Comparison of ENCODE assay signal across 8 mouse cellular contexts in genomic region chr2:105126691-105127530, GRCm38 (mm10). TPM values are rescaled to one million over a fixed set of nuclear protein-coding genes. Genes with fewer than 3 reads are reported as not detected.
DNase-seq lines count a peak whose midpoint lies in the region; ATAC-seq and TF ChIP-seq lines count a peak whose summit lies in the region.

No protein-coding gene starts in this region.

- peak overlapping the region; percentile 50 for H3K27ac ChIP-seq in spleen, adult 2 months (ENCODE audit: insufficient read depth, low read length)
- H3K27ac ChIP-seq in limb, embryonic 12.5 days = no peak overlapping the region
- H3K27ac ChIP-seq in stomach, embryonic 15.5 days = peak overlapping the region; percentile 45; the same call in 1 of the 2 replicates

- H3K9me3 ChIP-seq in limb, embryonic 12.5 days = no peaks in the 10 kb centered on the region
- no peaks in the 10 kb centered on the region for H3K9me3 ChIP-seq in stomach, embryonic 15.5 days

- peak overlapping the region; percentile 42 for H3K4me3 ChIP-seq in spleen, adult 2 months (ENCODE audit: extremely low read depth, insufficient read depth, insufficient read length)
- H3K4me3 ChIP-seq in limb, embryonic 12.5 days (replicated peaks) = peak overlapping the region; percentile 35
- peak overlapping the region; percentile 41 for H3K4me3 ChIP-seq in stomach, embryonic 15.5 days (replicated peaks)

- no peak for TF ChIP-seq CTCF in spleen, adult 2 months (IDR thresholded peaks at IDR 0.05; ENCODE audit: extremely low read depth, insufficient read depth, insufficient read length, insufficient replicate concordance)

- no peaks in the 10 kb centered on the region for H3K36me3 ChIP-seq in spleen, adult 2 months (ENCODE audit: control insufficient read depth, insufficient read depth, low read length)
- H3K36me3 ChIP-seq in limb, embryonic 12.5 days = no peaks in the 10 kb centered on the region
- no peaks in the 10 kb centered on the region for H3K36me3 ChIP-seq in stomach, embryonic 15.5 days

- H3K4me2 ChIP-seq in limb, embryonic 12.5 days = peak overlapping the region; percentile 53
- peak overlapping the region; percentile 53 for H3K4me2 ChIP-seq in stomach, embryonic 15.5 days

- no peak for TF ChIP-seq POLR2A in spleen, adult 2 months (IDR thresholded peaks at IDR 0.05; ENCODE audit: low read depth, low read length)

- H3K9ac ChIP-seq in limb, embryonic 12.5 days (replicated peaks) = peak overlapping the region; percentile 47
- H3K9ac ChIP-seq in stomach, embryonic 15.5 days = 0 out of 2 replicates have a peak overlapping the region, but pooled peaks have one; percentile 6

- no peak for ATAC-seq in limb, embryonic 12.5 days (ENCODE audit: insufficient number of reproducible peaks, insufficient read depth, low FRiP score, low TSS enrichment, low read depth)
- ATAC-seq in stomach, embryonic 15.5 days (ENCODE audit: insufficient read depth, low FRiP score, low read depth) = peak; percentile 19; the same call in 1 of the 2 replicates
- no peak for ATAC-seq in CD4-positive, CD25-positive, alpha-beta regulatory T cell, adult 4 months

- 5% methylated on average over 90 of the region's 92 CpGs for WGBS in spleen, adult 2 months
- WGBS in limb, embryonic 12.5 days = under 1% methylated on average over 92 of the region's 92 CpGs
- 1% methylated on average over 82 of the region's 92 CpGs for WGBS in stomach, embryonic 15.5 days

- peaks cover 39% of the 10 kb centered on the region for H3K27me3 ChIP-seq in spleen, adult 2 months (ENCODE audit: control insufficient read depth, insufficient read depth, low read length)
- H3K27me3 ChIP-seq in limb, embryonic 12.5 days = peaks cover 98% of the 10 kb centered on the region
- peaks cover 89% of the 10 kb centered on the region for H3K27me3 ChIP-seq in stomach, embryonic 15.5 days (replicated peaks)

- H3K4me1 ChIP-seq in spleen, adult 2 months (ENCODE audit: control insufficient read depth, insufficient read depth, insufficient read length) = no peaks in the 10 kb centered on the region
- H3K4me1 ChIP-seq in limb, embryonic 12.5 days (replicated peaks) = peaks cover 26% of the 10 kb centered on the region
- H3K4me1 ChIP-seq in stomach, embryonic 15.5 days = peaks cover 23% of the 10 kb centered on the region

- no peak for DNase-seq in spleen, adult 2 months (ENCODE audit: low read depth in 1 of 2, low spot score in 2 of 2)
- DNase-seq in spleen, postnatal 14 days (ENCODE audit: low spot score in 2 of 2) = no peak
- peak; percentile 32 to 39 for DNase-seq in heart, postnatal 14 days
- no peak for DNase-seq in left cerebral cortex, postnatal 4 days
- no peak for DNase-seq in right cerebral cortex, postnatal 36 days (ENCODE audit: low spot score in 2 of 2)

- intact Hi-C loops in heart, postnatal 14 days (cut with DNase I) = loop anchor here (5.0 kb wide), 3 partner anchors 100 to 550 kb away; partner anchors contain the start of gene Eif3m
- intact Hi-C loops in left cerebral cortex, postnatal 4 days (cut with DNase I) = loop anchor here (10.0 kb wide), 1 partner anchor 538 kb away; the partner anchor contains the start of gene Pax6

RNA-seq across cellular contexts. Expression of gene Wt1, which starts 0.6 kb away (rescaled TPM):
- 18.5 and 30.7 TPM in 2 replicates for polyA plus RNA-seq in spleen, adult 2 months (2012; rRNA removed)
- 10 to 100 TPM; 13.0 to 13.8 TPM for total RNA-seq in heart, postnatal 14 days (2021)
- polyA plus RNA-seq in limb, embryonic 12.5 days (2016; fragmentation: Nextera tagmentation; extraction: Ambion mirVana) = 0.49 and 0.82 TPM in 2 replicates
- 22.3 and 23.3 TPM in 2 replicates for polyA plus RNA-seq in stomach, embryonic 15.5 days (2015; fragmentation: Nextera tagmentation; extraction: Ambion mirVana)
- total RNA-seq in left cerebral cortex, postnatal 4 days (2021) = under 1 TPM in 1 of 2 experiments, not detected in 1; 0.26 TPM
- polyA plus RNA-seq in CD4-positive, CD25-positive, alpha-beta regulatory T cell, adult 4 months (2017; shearing (Covaris generic)) = not detected

RNA-seq across cellular contexts. Expression of gene Gm11060, which starts 35.1 kb away (rescaled TPM):
- not detected in 2 replicates for polyA plus RNA-seq in spleen, adult 2 months (2012; rRNA removed)
- total RNA-seq in heart, postnatal 14 days (2021) = not detected
- polyA plus RNA-seq in limb, embryonic 12.5 days (2016; fragmentation: Nextera tagmentation; extraction: Ambion mirVana) = not detected in 2 replicates
- not detected in 2 replicates for polyA plus RNA-seq in stomach, embryonic 15.5 days (2015; fragmentation: Nextera tagmentation; extraction: Ambion mirVana)
- not detected for total RNA-seq in left cerebral cortex, postnatal 4 days (2021)
- not detected for polyA plus RNA-seq in CD4-positive, CD25-positive, alpha-beta regulatory T cell, adult 4 months (2017; shearing (Covaris generic))

Comparison
In these comparisons a context has a peak if more than half of its experiments do, and no peak if none do; other contexts are left out.
1. DNase-seq: peak in heart, postnatal 14 days (2 of 2); none in spleen, adult 2 months (0 of 2), spleen, postnatal 14 days (0 of 2), left cerebral cortex, postnatal 4 days (single experiment) and right cerebral cortex, postnatal 36 days (0 of 2).
2. RNA of gene Wt1, which starts 0.6 kb away (polyA plus RNA-seq): 22.3 to 23.3 TPM in stomach, embryonic 15.5 days and 18.5 to 30.7 TPM in spleen, adult 2 months; 0.49 to 0.82 TPM in limb, embryonic 12.5 days and not detected in CD4-positive, CD25-positive, alpha-beta regulatory T cell, adult 4 months; every median in the first group is over 10 times any median in the second.
3. Peak in every context shown above with its lines, with median percentiles within 50 percentile points of each other: H3K4me3 ChIP-seq.